Mouse (Mus musculus): ENCODE results near the gene Gadl1. TPM values are rescaled to one million over a fixed set of nuclear protein-coding genes. Genes with fewer than 3 reads are reported as not detected.

Gadl1 gene
- 0.41 and 1.7 TPM in 2 replicates for polyA plus RNA-seq (2015; fragmentation: Nextera tagmentation; extraction: Ambion mirVana)

DNA sequence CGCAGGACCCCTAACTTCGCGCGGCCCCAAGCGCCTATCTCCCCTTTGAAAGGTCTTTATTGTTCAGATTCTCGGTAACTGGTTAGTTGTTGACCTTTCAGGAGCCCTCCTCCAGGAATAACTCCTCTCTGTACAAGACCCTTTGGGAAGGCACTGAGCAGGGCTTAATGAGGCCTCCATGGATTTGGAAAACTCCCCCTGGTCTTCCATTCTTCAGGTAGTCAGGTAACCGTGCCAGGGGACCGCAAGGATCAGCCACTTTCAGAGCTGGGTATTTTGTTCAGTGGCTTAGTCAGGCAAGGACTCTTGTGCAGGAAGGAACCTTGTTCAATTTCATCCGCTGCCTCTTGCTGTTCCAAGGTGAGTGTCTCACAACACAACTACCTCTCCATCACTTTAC lies at the start of gene Gadl1:
TSS of gene Gadl1 (plus strand) at position 301 of the 400 bp plus-strand sequence.
- Histone ChIP-seq H3K36me3 (no peaks in the 10 kb centered on the region), H3K27me3 (replicated peaks) (no peaks in the 10 kb centered on the region), H3K4me1 (peaks cover 5% of the 10 kb centered on the region; the same call in 1 of the 2 replicates), H3K9ac (no peak within 1 kb of the TSS), H3K4me2 (0 out of 2 replicates have a peak within 1 kb of the TSS, but pooled peaks have one; percentile 27), H3K9me3 (no peaks in the 10 kb centered on the region), H3K4me3 (replicated peaks) (no peak within 1 kb of the TSS), H3K27ac (no peak within 1 kb of the TSS)
- WGBS: 69% methylated on average over 9 of the region's 9 CpGs
- ATAC-seq (ENCODE audit: insufficient read depth, low FRiP score, low read depth): no peak

DNA sequence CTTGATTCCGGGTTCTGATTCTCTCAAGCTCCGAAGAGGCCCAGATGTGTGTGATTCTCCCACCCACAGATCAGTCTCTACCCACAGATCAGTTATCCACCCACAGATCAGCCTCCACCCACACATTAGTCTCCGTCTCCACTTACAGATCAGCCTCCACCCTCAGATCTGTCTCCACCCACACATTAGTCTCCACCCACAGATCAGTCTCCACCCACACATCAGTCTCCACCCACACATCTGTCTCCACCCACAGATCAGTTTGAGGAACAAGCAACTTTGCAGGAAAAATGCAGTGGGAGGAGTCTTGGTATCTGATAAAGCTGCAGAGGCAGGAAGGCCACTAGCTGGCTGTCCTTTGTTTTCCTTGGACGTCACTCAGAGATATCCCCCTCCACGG lies 46.5 kb upstream of the Gadl1 start:
- no peaks in the 10 kb centered on the region for H3K9me3 ChIP-seq
- H3K4me3 ChIP-seq (replicated peaks): no peak overlapping the region
- no peak overlapping the region for H3K27ac ChIP-seq
- WGBS: 71% methylated on average over 5 of the region's 5 CpGs
- no peaks in the 10 kb centered on the region for H3K27me3 ChIP-seq (replicated peaks)
- no peaks in the 10 kb centered on the region for H3K36me3 ChIP-seq
- ATAC-seq (ENCODE audit: insufficient read depth, low FRiP score, low read depth): no peak
- H3K4me2 ChIP-seq: no peak overlapping the region
- no peak overlapping the region for H3K9ac ChIP-seq
- no peaks in the 10 kb centered on the region for H3K4me1 ChIP-seq

DNA sequence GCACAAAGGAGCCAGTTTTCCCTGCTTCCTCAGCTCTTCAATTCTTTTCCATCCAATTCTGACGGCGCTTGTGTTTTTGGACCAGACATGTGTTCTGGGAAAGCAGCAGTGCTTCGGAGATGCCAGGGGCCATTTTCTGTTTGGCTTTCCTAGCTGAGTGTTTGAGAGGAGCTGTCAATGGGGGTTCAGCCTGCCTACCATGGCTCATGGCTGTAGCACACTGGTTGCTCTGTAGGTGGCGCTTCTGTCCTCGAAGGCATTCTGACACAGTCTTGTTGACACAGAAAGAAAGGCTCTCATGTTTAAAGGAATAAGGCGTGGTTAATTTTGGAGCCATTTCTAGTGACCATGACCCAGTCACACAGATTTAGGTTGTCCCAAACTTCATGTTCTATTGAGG lies 45.9 kb upstream of the Gadl1 start:
- no peaks in the 10 kb centered on the region for H3K36me3 ChIP-seq
- H3K4me2 ChIP-seq: no peak overlapping the region
- H3K9me3 ChIP-seq: no peaks in the 10 kb centered on the region
- H3K9ac ChIP-seq: no peak overlapping the region
- no peaks in the 10 kb centered on the region for H3K27me3 ChIP-seq (replicated peaks)
- H3K4me1 ChIP-seq: no peaks in the 10 kb centered on the region
- ATAC-seq (ENCODE audit: insufficient read depth, low FRiP score, low read depth): no peak
- WGBS: 67% methylated on average over 6 of the region's 6 CpGs
- no peak overlapping the region for H3K4me3 ChIP-seq (replicated peaks)
- H3K27ac ChIP-seq: no peak overlapping the region

DNA sequence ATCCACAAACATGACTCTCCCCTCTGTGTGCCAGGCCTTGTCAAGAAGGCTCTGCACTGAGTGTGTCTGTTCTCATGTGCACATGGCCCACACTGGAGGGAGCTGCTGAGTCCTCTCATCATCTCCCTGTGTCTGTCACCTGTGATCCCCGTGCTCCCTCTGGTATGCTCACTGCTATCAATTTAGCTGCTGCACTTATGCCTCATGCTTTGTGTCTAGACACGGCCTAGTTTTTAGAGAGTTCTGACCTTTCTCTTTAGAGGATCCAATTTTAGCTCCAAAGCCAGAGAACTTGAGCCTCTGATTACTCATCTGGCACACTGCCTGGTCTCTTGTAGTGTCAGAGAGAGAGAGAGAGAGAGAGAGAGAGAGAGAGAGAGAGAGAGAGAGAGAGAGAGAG lies 42.0 kb upstream of the Gadl1 start:
- WGBS: 30% methylated on average over 2 of the region's 2 CpGs
- no peaks in the 10 kb centered on the region for H3K9me3 ChIP-seq
- H3K4me1 ChIP-seq: no peaks in the 10 kb centered on the region
- H3K36me3 ChIP-seq: no peaks in the 10 kb centered on the region
- no peak overlapping the region for H3K4me3 ChIP-seq (replicated peaks)
- H3K27me3 ChIP-seq (replicated peaks): no peaks in the 10 kb centered on the region
- H3K4me2 ChIP-seq: no peak overlapping the region
- no peak overlapping the region for H3K9ac ChIP-seq
- H3K27ac ChIP-seq: no peak overlapping the region
- ATAC-seq (ENCODE audit: insufficient read depth, low FRiP score, low read depth): peak; percentile 31; the same call in 1 of the 2 replicates

DNA sequence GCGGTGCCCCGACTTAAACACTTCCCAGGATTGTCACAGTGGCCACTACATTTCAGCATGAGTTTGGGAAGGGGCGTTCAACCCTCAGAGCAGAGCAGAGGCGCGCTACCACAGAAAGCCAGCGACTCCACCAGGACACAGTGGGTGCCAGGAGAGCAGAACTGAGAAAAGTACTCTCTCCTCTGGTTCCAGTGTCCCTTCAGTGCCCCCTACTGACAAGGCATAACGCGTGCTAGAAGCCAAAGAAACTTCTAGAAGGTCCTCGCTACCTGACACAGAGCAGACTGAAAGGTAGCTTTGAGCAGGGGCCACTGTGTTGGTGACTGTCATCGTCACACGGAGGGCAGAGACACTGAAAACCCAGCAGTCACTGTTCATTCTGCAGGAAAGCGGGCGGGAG lies 39.1 kb upstream of the Gadl1 start:
- no peak for ATAC-seq (ENCODE audit: insufficient read depth, low FRiP score, low read depth)
- Histone ChIP-seq H3K4me1 (no peaks in the 10 kb centered on the region), H3K27ac (no peak overlapping the region), H3K27me3 (replicated peaks) (no peaks in the 10 kb centered on the region), H3K9me3 (no peaks in the 10 kb centered on the region), H3K4me3 (replicated peaks) (no peak overlapping the region), H3K4me2 (no peak overlapping the region), H3K36me3 (no peaks in the 10 kb centered on the region), H3K9ac (no peak overlapping the region)
- WGBS: 84% methylated on average over 13 of the region's 13 CpGs

DNA sequence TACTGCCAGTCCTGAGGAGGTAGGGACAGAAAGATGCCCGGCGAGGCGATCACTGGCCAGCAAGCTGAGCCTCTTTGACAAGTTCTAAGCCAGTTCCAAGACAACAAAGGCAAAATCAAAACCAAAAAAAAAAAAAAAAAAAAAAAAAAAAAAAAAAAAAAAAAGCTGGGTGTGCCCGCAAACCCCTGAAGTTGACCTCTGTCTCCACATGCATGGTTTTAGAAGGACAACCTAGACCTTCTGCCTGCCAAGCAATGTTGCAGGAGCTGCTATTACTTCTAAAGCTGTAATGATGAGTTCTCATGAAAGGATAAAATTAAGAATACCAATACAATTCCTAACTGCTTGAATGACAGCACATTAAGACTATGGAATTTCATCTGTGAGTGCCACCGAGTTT lies 38.6 kb upstream of the Gadl1 start:
- H3K4me2 ChIP-seq: no peak overlapping the region
- no peak overlapping the region for H3K27ac ChIP-seq
- H3K9me3 ChIP-seq: no peaks in the 10 kb centered on the region
- no peaks in the 10 kb centered on the region for H3K4me1 ChIP-seq
- no peak for ATAC-seq (ENCODE audit: insufficient read depth, low FRiP score, low read depth)
- WGBS: 78% methylated on average over 5 of the region's 5 CpGs
- H3K27me3 ChIP-seq (replicated peaks): no peaks in the 10 kb centered on the region
- no peak overlapping the region for H3K9ac ChIP-seq
- H3K4me3 ChIP-seq (replicated peaks): no peak overlapping the region
- no peaks in the 10 kb centered on the region for H3K36me3 ChIP-seq

DNA sequence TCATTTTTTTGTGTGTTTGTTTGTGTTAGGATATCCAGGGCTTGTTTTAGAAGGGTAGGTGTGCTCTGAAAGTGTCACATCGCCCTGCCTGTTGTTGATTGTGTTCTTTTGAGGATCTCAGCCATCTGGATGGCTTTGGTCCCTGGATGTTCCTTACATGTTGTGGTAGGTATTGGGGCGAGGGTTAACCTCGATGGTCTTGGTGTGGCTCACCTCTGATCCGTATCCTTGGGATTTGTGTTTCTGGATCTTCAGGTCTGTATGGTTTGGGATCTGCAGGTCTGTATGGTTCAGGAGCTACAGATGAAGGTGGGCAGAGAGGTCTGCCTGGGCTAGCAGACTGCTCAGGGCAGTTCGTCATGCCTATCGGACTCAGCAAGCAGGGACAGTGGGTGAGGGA lies 28.8 kb upstream of the Gadl1 start:
- ATAC-seq (ENCODE audit: insufficient read depth, low FRiP score, low read depth): no peak
- Histone ChIP-seq H3K36me3 (no peaks in the 10 kb centered on the region), H3K4me3 (replicated peaks) (no peak overlapping the region), H3K9me3 (no peaks in the 10 kb centered on the region), H3K9ac (no peak overlapping the region), H3K4me2 (no peak overlapping the region), H3K4me1 (no peaks in the 10 kb centered on the region), H3K27ac (no peak overlapping the region), H3K27me3 (replicated peaks) (no peaks in the 10 kb centered on the region)
- WGBS: 90% methylated on average over 6 of the region's 6 CpGs

DNA sequence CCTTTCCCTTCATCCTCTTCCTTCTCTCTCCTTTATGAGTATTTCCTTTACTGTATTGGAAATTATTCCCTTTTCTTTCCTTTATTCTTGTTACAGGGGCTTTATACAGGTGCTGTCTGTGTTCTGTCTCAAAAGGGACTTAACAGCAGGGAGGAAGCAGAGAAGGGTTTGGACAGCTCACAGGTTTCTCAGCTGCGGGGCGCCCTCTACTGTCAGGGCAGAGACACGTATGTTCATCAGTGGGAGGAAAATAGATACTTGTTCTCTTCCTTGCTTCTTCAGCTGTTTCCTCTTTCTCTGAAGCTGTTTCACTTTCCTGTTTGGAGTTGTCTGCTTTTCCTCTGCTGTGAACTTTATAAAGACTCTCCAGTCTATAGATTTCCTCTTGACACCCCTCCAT lies 28.1 kb upstream of the Gadl1 start:
- Histone ChIP-seq H3K9me3 (no peaks in the 10 kb centered on the region), H3K27me3 (replicated peaks) (no peaks in the 10 kb centered on the region), H3K36me3 (no peaks in the 10 kb centered on the region), H3K4me1 (no peaks in the 10 kb centered on the region), H3K4me3 (replicated peaks) (no peak overlapping the region), H3K27ac (no peak overlapping the region), H3K9ac (no peak overlapping the region), H3K4me2 (no peak overlapping the region)
- WGBS: 81% methylated on average over 3 of the region's 3 CpGs
- no peak for ATAC-seq (ENCODE audit: insufficient read depth, low FRiP score, low read depth)

DNA sequence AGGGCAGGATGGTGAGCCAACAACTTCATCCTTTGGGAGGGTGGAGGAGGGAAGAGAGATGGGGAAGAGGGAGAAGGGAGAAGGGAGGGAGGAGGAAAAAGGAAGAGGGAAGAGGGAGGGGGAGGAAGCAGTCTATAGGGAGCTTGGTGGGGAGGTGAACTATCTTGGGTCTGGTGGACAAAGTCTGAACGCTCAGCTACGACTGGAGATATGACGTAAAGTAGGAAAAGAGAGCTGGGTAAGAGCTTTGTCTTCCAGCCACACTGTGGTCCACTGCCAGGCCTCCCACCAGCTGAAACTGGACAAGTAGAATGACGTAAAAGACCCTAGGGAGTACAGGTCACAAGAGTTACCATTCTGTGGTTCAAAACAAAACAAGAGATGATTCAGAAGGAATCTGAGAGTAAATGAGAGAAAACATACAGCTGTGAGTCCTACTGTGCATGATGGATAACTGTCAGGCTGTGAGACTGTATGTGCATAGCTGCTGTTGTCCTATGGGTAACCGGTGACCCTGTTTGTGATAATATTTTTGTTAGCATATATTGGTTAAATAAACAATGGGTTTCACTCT lies 26.5 kb upstream of the Gadl1 start:
- no peaks in the 10 kb centered on the region for H3K9me3 ChIP-seq
- 68% methylated on average over 5 of the region's 5 CpGs for WGBS
- H3K36me3 ChIP-seq: no peaks in the 10 kb centered on the region
- H3K27me3 ChIP-seq (replicated peaks): no peaks in the 10 kb centered on the region
- no peak overlapping the region for H3K4me3 ChIP-seq (replicated peaks)
- H3K4me2 ChIP-seq: no peak overlapping the region
- no peak overlapping the region for H3K9ac ChIP-seq
- no peak overlapping the region for H3K27ac ChIP-seq
- no peaks in the 10 kb centered on the region for H3K4me1 ChIP-seq
- no peak for ATAC-seq (ENCODE audit: insufficient read depth, low FRiP score, low read depth)

DNA sequence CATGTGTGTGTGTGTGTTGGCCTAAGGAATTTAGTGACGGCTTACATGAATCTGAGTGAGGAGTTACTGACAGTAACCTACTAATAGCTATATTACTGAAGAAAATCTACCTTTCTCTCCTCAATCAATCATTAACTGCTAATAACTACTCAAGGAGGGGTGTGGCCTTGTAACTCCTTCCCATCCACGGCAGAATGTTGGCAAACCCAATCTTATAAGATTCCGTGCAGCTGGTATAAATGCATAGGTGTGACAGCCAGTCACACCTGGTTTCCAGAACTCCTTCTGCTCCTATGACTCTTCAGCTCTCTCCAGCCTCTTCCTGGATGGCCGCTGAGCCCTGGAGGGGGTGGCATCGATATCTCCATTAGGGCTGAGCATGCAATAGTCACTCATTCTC lies 25.8 kb upstream of the Gadl1 start:
- Histone ChIP-seq H3K27ac (no peak overlapping the region), H3K27me3 (replicated peaks) (no peaks in the 10 kb centered on the region), H3K4me3 (replicated peaks) (no peak overlapping the region), H3K4me1 (no peaks in the 10 kb centered on the region), H3K9ac (no peak overlapping the region), H3K4me2 (no peak overlapping the region), H3K9me3 (no peaks in the 10 kb centered on the region), H3K36me3 (no peaks in the 10 kb centered on the region)
- no peak for ATAC-seq (ENCODE audit: insufficient read depth, low FRiP score, low read depth)
- 81% methylated on average over 5 of the region's 5 CpGs for whole genome bisulfite sequencing

DNA sequence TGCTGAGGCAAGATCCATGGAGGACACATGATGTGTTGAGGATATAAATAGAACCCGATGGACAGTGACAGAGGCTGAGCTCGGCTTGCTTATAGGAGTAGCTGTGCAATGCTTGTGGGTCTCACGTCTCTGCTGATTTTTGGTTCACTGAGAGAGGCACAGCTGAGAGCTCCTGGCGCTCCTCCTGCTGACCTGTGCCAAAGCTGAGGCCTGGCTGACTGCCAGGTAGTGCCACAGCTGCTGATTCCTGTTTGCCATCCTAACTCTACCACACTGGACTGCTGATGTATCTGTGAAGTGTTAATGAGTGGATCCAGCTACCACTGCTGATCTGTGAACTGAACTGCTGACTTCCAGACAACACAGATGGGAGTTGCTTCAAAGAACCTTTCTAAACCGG lies 21.7 kb upstream of the Gadl1 start:
- no peaks in the 10 kb centered on the region for H3K4me1 ChIP-seq
- no peak overlapping the region for H3K27ac ChIP-seq
- H3K36me3 ChIP-seq: no peaks in the 10 kb centered on the region
- H3K9me3 ChIP-seq: no peaks in the 10 kb centered on the region
- no peaks in the 10 kb centered on the region for H3K27me3 ChIP-seq (replicated peaks)
- ATAC-seq (ENCODE audit: insufficient read depth, low FRiP score, low read depth): no peak
- no peak overlapping the region for H3K4me3 ChIP-seq (replicated peaks)
- H3K9ac ChIP-seq: no peak overlapping the region
- H3K4me2 ChIP-seq: no peak overlapping the region
- 84% methylated on average over 5 of the region's 5 CpGs for WGBS

DNA sequence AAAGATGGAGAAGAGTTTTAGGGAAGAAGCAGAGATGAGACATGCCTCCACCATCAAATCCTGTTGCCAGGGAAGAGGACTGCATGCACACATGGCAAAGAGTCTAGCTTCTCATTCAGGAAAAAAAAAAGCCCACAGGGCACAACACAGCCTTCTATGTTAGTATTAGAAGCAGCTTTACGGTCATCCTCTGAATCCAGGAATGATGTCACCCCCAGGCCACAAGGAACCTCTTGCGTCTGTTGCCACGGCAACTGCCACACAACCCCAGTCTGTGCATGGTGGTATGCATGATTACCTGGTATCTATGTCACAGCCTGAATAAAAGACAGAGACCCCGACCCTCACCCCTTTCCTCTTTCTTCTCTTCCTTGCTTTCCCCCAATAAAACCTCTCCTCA lies 16.1 kb upstream of the Gadl1 start:
- H3K9ac ChIP-seq: no peak overlapping the region
- H3K4me3 ChIP-seq (replicated peaks): no peak overlapping the region
- ATAC-seq (ENCODE audit: insufficient read depth, low FRiP score, low read depth): no peak
- no peaks in the 10 kb centered on the region for H3K27me3 ChIP-seq (replicated peaks)
- 82% methylated on average over 4 of the region's 4 CpGs for WGBS
- no peaks in the 10 kb centered on the region for H3K9me3 ChIP-seq
- H3K27ac ChIP-seq: no peak overlapping the region
- H3K4me1 ChIP-seq: no peaks in the 10 kb centered on the region
- no peak overlapping the region for H3K4me2 ChIP-seq
- no peaks in the 10 kb centered on the region for H3K36me3 ChIP-seq

DNA sequence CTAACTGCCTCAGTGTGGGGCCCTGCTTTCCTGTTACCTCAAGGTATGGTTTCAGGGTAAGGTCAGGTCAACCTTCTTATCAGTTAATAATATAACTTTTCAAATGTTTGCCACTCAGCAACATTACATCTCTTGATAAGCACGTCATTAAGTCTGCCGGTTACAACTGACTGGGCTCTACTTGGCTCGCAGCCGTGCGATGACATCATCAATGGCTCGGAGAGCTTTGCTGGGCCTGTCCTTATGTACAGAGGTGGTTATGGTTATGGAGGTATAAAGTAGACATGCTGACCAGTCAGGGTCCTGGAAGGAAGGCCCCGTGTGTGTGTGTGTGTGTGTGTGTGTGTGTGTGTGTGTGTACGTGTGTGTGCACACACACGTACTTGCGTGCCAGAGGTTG lies 15.3 kb upstream of the Gadl1 start:
- Histone ChIP-seq H3K9ac (no peak overlapping the region), H3K9me3 (no peaks in the 10 kb centered on the region), H3K4me1 (no peaks in the 10 kb centered on the region), H3K27me3 (replicated peaks) (no peaks in the 10 kb centered on the region), H3K4me3 (replicated peaks) (no peak overlapping the region), H3K36me3 (no peaks in the 10 kb centered on the region), H3K27ac (no peak overlapping the region), H3K4me2 (no peak overlapping the region)
- ATAC-seq (ENCODE audit: insufficient read depth, low FRiP score, low read depth): no peak
- 79% methylated on average over 10 of the region's 10 CpGs for WGBS

Data from stomach, embryonic 15.5 days (tissue).